Mouse (Mus musculus): Measurements from ENCODE around the gene Csrp1. TPM values are rescaled to one million over a fixed set of nuclear protein-coding genes. Genes with fewer than 3 reads are reported as not detected.

Csrp1 gene
- polyA plus RNA-seq, 1 experiment from 2014 or later: 137 TPM

- WGBS: 2% methylated on average over 29 of the region's 29 CpGs
- peak overlapping the region; percentile 36 for H3K4me3 ChIP-seq (replicated peaks)
- H3K27me3 ChIP-seq: peaks cover 3% of the 10 kb centered on the region; the same call in 1 of the 2 replicates
- H3K36me3 ChIP-seq: no peaks in the 10 kb centered on the region
- H3K9me3 ChIP-seq (replicated peaks): no peaks in the 10 kb centered on the region
- H3K27ac ChIP-seq: no peak overlapping the region
- ATAC-seq (replicated peaks; ENCODE audit: low FRiP score): peak; percentile 46; the same call in 1 of the 2 replicates
- H3K4me1 ChIP-seq: peaks cover 32% of the 10 kb centered on the region
- H3K4me2 ChIP-seq: peak overlapping the region; percentile 71
- H3K9ac ChIP-seq: peak overlapping the region; percentile 24
Observed at GRCm38 (mm10) chr1:135698996-135699705, 20.7 kb upstream of the Csrp1 start.

- H3K27ac ChIP-seq: no peak overlapping the region
- peaks cover 3% of the 10 kb centered on the region; the same call in 1 of the 2 replicates for H3K27me3 ChIP-seq
- no peak for ATAC-seq (replicated peaks; ENCODE audit: low FRiP score)
- H3K4me3 ChIP-seq (replicated peaks): no peak overlapping the region; the same call in 1 of the 2 replicates
- H3K4me1 ChIP-seq: peaks cover 32% of the 10 kb centered on the region
- H3K36me3 ChIP-seq: no peaks in the 10 kb centered on the region
- 45% methylated on average over 2 of the region's 2 CpGs for WGBS
- no peak overlapping the region for H3K9ac ChIP-seq
- no peaks in the 10 kb centered on the region for H3K9me3 ChIP-seq (replicated peaks)
- H3K4me2 ChIP-seq: peak overlapping the region; percentile 71
Observed at GRCm38 (mm10) chr1:135699892-135700291, 20.0 kb upstream of the Csrp1 start.

- H3K36me3 ChIP-seq: no peaks in the 10 kb centered on the region
- ATAC-seq (replicated peaks; ENCODE audit: low FRiP score): no peak
- H3K9ac ChIP-seq: no peak overlapping the region
- H3K4me1 ChIP-seq: peaks cover 32% of the 10 kb centered on the region
- H3K27ac ChIP-seq: no peak overlapping the region
- peaks cover 3% of the 10 kb centered on the region; the same call in 1 of the 2 replicates for H3K27me3 ChIP-seq
- H3K4me3 ChIP-seq (replicated peaks): no peak overlapping the region
- H3K4me2 ChIP-seq: no peak overlapping the region
- H3K9me3 ChIP-seq (replicated peaks): no peaks in the 10 kb centered on the region
- 2% methylated on average over 7 of the region's 7 CpGs for WGBS
Observed at GRCm38 (mm10) chr1:135700605-135701004, 19.3 kb upstream of the Csrp1 start.

DNA sequence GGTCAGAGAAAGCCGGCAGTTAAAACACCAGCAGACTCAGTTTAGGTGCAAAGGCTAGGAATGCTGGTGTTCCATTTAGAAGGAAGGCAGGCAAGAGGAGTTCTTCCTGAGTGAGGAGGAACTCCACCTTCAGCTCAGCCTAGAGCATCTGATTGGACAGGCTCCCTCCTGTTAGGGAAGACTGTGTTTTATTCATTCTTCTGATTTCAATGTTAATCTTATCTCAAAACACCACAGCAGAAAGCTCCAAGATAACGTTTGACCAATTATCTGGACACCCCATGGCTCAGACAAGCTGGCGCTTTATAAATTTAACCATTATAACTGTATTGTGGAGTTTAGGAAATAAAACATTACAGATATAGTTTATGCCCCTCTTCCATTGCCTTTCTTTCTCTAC lies 18.5 kb upstream of the Csrp1 start:
- ATAC-seq (replicated peaks; ENCODE audit: low FRiP score): no peak
- H3K9me3 ChIP-seq (replicated peaks): no peaks in the 10 kb centered on the region
- H3K4me1 ChIP-seq: peaks cover 32% of the 10 kb centered on the region
- no peak overlapping the region for H3K9ac ChIP-seq
- no peak overlapping the region for H3K27ac ChIP-seq
- no peaks in the 10 kb centered on the region for H3K36me3 ChIP-seq
- 50% methylated on average over 3 of the region's 3 CpGs for WGBS
- no peak overlapping the region for H3K4me3 ChIP-seq (replicated peaks)
- H3K4me2 ChIP-seq: no peak overlapping the region
- H3K27me3 ChIP-seq: peaks cover 3% of the 10 kb centered on the region; the same call in 1 of the 2 replicates

DNA sequence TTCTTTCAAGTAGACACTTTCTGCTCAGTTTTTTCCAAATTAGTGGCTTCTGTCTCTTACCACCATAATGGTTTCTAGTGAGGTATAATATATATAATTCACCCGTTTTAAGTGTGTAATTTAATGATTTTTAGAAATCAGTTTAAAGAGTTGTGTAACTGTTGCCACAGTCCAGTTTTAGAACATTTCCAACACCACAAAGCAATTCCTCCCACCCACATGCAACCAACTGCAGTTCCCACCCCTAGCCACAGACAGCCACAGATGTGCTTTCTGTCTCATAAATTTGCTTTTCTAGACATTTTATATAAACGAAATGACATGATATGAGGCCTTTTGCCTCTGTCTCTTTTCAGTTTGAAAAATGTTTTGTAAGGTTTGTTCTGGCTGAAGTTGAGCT lies 17.1 kb upstream of the Csrp1 start:
- no peak for ATAC-seq (replicated peaks; ENCODE audit: low FRiP score)

DNA sequence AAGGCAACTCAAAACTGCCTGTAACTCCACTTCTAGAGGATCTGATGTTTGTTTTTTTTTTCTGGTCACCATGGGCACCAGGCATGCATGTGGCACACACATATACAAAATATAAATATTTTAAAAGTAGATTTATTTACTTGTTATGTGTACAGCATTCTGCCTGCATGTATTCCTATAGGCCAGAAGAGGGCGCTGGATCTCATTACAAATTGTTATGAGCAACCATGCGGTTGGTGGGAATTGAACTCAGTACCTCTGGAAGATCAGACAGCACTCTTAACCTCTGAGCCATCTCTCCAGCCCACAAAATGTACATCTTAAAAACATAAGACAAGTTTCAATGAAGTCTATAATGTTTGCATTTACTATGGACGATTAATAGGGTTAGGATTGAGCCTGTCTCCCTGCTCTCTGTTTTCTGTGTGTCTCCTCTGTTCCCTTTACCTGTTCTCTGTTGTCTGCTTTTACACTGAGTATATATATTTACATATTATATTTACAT lies 15.5 kb upstream of the Csrp1 start:
- H3K9ac ChIP-seq: no peak overlapping the region
- H3K9me3 ChIP-seq (replicated peaks): no peaks in the 10 kb centered on the region
- peaks cover 10% of the 10 kb centered on the region for H3K4me1 ChIP-seq
- H3K27ac ChIP-seq: no peak overlapping the region
- 66% methylated on average over 3 of the region's 3 CpGs for WGBS
- H3K4me3 ChIP-seq (replicated peaks): no peak overlapping the region
- no peaks in the 10 kb centered on the region for H3K27me3 ChIP-seq
- H3K36me3 ChIP-seq: no peaks in the 10 kb centered on the region
- H3K4me2 ChIP-seq: no peak overlapping the region
- no peak for ATAC-seq (replicated peaks; ENCODE audit: low FRiP score)

More for the DNA sequence above, 17.1 kb upstream of the Csrp1 start:
- peaks cover 3% of the 10 kb centered on the region; the same call in 1 of the 2 replicates for H3K27me3 ChIP-seq
- no peaks in the 10 kb centered on the region for H3K9me3 ChIP-seq (replicated peaks)
- no peaks in the 10 kb centered on the region for H3K36me3 ChIP-seq
- H3K27ac ChIP-seq: no peak overlapping the region
- no peak overlapping the region for H3K4me3 ChIP-seq (replicated peaks)
- H3K9ac ChIP-seq: no peak overlapping the region
- peaks cover 26% of the 10 kb centered on the region for H3K4me1 ChIP-seq
- H3K4me2 ChIP-seq: no peak overlapping the region
- WGBS: 65% methylated on average over 2 of the region's 2 CpGs

- Histone ChIP-seq H3K9ac (no peak overlapping the region), H3K36me3 (no peaks in the 10 kb centered on the region), H3K4me3 (replicated peaks) (no peak overlapping the region), H3K27me3 (no peaks in the 10 kb centered on the region), H3K4me2 (no peak overlapping the region), H3K4me1 (peaks cover 5% of the 10 kb centered on the region; the same call in 1 of the 2 replicates), H3K27ac (no peak overlapping the region), H3K9me3 (replicated peaks) (no peaks in the 10 kb centered on the region)
- ATAC-seq (replicated peaks; ENCODE audit: low FRiP score): no peak
- 56% methylated on average over 4 of the region's 4 CpGs for WGBS
Observed at GRCm38 (mm10) chr1:135708369-135708768, 11.5 kb upstream of the Csrp1 start.

DNA sequence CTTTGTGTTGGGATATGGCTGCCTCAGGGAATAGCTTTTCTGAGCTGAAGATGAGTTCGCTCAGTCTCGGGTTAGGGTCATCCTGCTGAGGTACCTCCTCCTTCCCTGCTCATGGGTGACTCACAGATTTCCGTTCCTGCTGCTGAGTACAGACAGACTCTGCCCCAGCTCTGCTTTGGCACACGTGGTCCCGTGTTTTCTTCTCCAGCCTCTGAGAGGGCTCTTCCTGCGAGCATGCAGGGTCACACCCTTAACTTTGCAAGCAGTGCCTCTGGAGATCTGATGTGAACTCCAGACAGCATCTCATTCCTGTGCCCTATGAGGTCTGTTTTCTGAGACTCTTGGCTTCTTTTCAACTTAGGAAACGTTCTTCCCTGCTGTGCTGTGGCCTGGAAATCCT lies 8.7 kb upstream of the Csrp1 start:
- H3K27ac ChIP-seq: no peak overlapping the region
- no peaks in the 10 kb centered on the region for H3K27me3 ChIP-seq
- no peaks in the 10 kb centered on the region for H3K9me3 ChIP-seq (replicated peaks)
- WGBS: 37% methylated on average over 7 of the region's 7 CpGs
- H3K9ac ChIP-seq: no peak overlapping the region
- no peak overlapping the region for H3K4me2 ChIP-seq
- H3K36me3 ChIP-seq: no peaks in the 10 kb centered on the region
- peaks cover 5% of the 10 kb centered on the region; the same call in 1 of the 2 replicates for H3K4me1 ChIP-seq
- no peak overlapping the region for H3K4me3 ChIP-seq (replicated peaks)
- no peak for ATAC-seq (replicated peaks; ENCODE audit: low FRiP score)

GRCm38 (mm10) chr1:135714028-135714815 lies 5.6 kb upstream of the Csrp1 start:
- no peak overlapping the region for H3K9ac ChIP-seq
- no peak overlapping the region for H3K4me3 ChIP-seq (replicated peaks)
- peaks cover 5% of the 10 kb centered on the region; the same call in 1 of the 2 replicates for H3K4me1 ChIP-seq
- 77% methylated on average over 9 of the region's 9 CpGs for WGBS
- no peaks in the 10 kb centered on the region for H3K27me3 ChIP-seq
- no peaks in the 10 kb centered on the region for H3K9me3 ChIP-seq (replicated peaks)
- no peak overlapping the region for H3K4me2 ChIP-seq
- no peaks in the 10 kb centered on the region for H3K36me3 ChIP-seq
- no peak overlapping the region for H3K27ac ChIP-seq
- no peak for ATAC-seq (replicated peaks; ENCODE audit: low FRiP score)

DNA sequence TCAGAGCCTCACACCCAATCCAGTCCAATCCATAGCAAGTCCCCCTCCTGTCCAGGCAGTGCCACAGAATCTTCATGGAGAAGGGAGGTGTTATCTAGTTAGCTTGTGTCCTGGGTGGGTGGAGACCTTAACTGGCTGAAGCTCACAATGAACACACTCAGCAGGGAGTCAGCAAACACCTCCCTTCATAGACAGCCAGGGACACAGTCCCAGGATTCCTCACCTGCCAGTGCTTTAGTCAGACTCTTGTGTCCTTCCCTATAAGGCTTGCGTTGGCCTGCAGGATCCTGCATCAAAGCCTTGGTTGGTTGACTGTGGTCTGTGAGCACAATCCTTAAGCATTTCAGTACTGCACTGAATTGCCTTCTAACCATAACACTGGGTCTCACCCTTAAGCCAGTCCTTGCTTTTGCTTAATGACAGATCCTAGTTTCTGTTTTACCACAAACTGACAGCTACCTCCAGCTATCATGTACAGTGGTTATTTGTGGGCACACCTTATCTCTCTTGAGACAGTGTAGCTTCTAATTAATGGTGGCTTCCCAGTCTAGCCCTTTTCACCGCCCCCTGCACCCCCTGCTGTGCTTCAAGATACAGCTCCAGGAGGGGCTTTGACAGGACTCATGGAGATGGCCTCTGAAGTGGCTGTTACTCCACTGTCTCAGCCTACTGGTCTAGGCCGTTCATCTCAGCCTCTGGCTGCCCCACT lies 4.8 kb upstream of the Csrp1 start:
- H3K27me3 ChIP-seq: no peaks in the 10 kb centered on the region
- H3K4me2 ChIP-seq: no peak overlapping the region
- no peak overlapping the region for H3K4me3 ChIP-seq (replicated peaks)
- no peaks in the 10 kb centered on the region for H3K36me3 ChIP-seq
- H3K27ac ChIP-seq: no peak overlapping the region
- H3K4me1 ChIP-seq: peaks cover 11% of the 10 kb centered on the region
- no peak for ATAC-seq (replicated peaks; ENCODE audit: low FRiP score)
- H3K9me3 ChIP-seq (replicated peaks): no peaks in the 10 kb centered on the region
- no peak overlapping the region for H3K9ac ChIP-seq
- 77% methylated on average over 3 of the region's 3 CpGs for whole genome bisulfite sequencing

- Histone ChIP-seq H3K4me2 (peak overlapping the region; percentile 32; the same call in 1 of the 2 replicates), H3K9ac (no peak overlapping the region), H3K27me3 (no peaks in the 10 kb centered on the region), H3K27ac (no peak overlapping the region), H3K36me3 (no peaks in the 10 kb centered on the region), H3K9me3 (replicated peaks) (no peaks in the 10 kb centered on the region), H3K4me1 (peaks cover 8% of the 10 kb centered on the region; the same call in 1 of the 2 replicates), H3K4me3 (replicated peaks) (no peak overlapping the region)
- peak; percentile 47 for ATAC-seq (replicated peaks; ENCODE audit: low FRiP score)
- 22% methylated on average over 9 of the region's 9 CpGs for WGBS
Observed at GRCm38 (mm10) chr1:135719486-135719885, 375 bp upstream of the Csrp1 start.

Data from kidney, embryonic 15.5 days (tissue).